Mouse (Mus musculus) activated CD4-positive, CD25-positive, alpha-beta regulatory T cell, adult 4 months (primary cell): ENCODE results near the gene Cela3a. TPM values are rescaled to one million over a fixed set of nuclear protein-coding genes. Genes with fewer than 3 reads are reported as not detected.
"Not testable (repeated sequence)": the region's sequence is repeated elsewhere in the genome, so short reads cannot be mapped to it uniquely, and the experiment has no call there.

Experiments used
- ATAC-seq: one replicate; pipeline ENCODE4 v1.8.0; 2017
- polyA plus RNA-seq, 2 experiments: library from polyadenylated mRNA; unstranded; fragments of 100-300 nt; shearing (Covaris generic); gene quantifications; one replicate each; pipeline ENCODE4 v1.2.1; 2017

Cela3a gene
- polyA plus RNA-seq = not detected

- no peak for ATAC-seq
Observed at GRCm38 (mm10) chr4:137409691-137410090, at the start of gene Cela3a. TSS of gene Cela3a (minus strand) at chr4:137409791.

- no peak for ATAC-seq
Observed at GRCm38 (mm10) chr4:137458861-137459260, 49.3 kb upstream of the Cela3a start.

GRCm38 (mm10) chr4:137458310-137458709, 48.7 kb upstream of the Cela3a start:
- ATAC-seq = no peak

GRCm38 (mm10) chr4:137457292-137457691, 47.7 kb upstream of the Cela3a start:
- no peak for ATAC-seq

GRCm38 (mm10) chr4:137456581-137456980, 47.0 kb upstream of the Cela3a start:
- no peak for ATAC-seq

- no peak for ATAC-seq
Observed at GRCm38 (mm10) chr4:137454582-137454981, 45.0 kb upstream of the Cela3a start.

- ATAC-seq = no peak
Observed at GRCm38 (mm10) chr4:137453234-137453767, 43.7 kb upstream of the Cela3a start, which contains the start of gene 1700013G24Rik. TSS of gene 1700013G24Rik (plus strand) at chr4:137453284.

GRCm38 (mm10) chr4:137452190-137452589, 42.6 kb upstream of the Cela3a start:
- no peak for ATAC-seq

GRCm38 (mm10) chr4:137449715-137450114, 40.1 kb upstream of the Cela3a start:
- ATAC-seq = no peak

GRCm38 (mm10) chr4:137449132-137449531, 39.5 kb upstream of the Cela3a start:
- no peak for ATAC-seq

GRCm38 (mm10) chr4:137448641-137449040, 39.0 kb upstream of the Cela3a start:
- no peak for ATAC-seq

- no peak for ATAC-seq
Observed at GRCm38 (mm10) chr4:137448197-137448596, 38.6 kb upstream of the Cela3a start.

- ATAC-seq = no peak
Observed at GRCm38 (mm10) chr4:137447363-137448196, 38.0 kb upstream of the Cela3a start.

GRCm38 (mm10) chr4:137445881-137446280, 36.3 kb upstream of the Cela3a start:
- ATAC-seq = no peak

- ATAC-seq = no peak
Observed at GRCm38 (mm10) chr4:137443625-137444024, 34.0 kb upstream of the Cela3a start.

- no peak for ATAC-seq
Observed at GRCm38 (mm10) chr4:137441332-137441731, 31.7 kb upstream of the Cela3a start.

GRCm38 (mm10) chr4:137438842-137439241, 29.3 kb upstream of the Cela3a start:
- ATAC-seq = no peak

GRCm38 (mm10) chr4:137436979-137437669, 27.5 kb upstream of the Cela3a start:
- no peak for ATAC-seq

- ATAC-seq = not testable (repeated sequence)
Observed at GRCm38 (mm10) chr4:137432700-137433550, 23.3 kb upstream of the Cela3a start.

GRCm38 (mm10) chr4:137430502-137430901, 20.9 kb upstream of the Cela3a start, which contains the start of gene Cela3b:
TSS of gene Cela3b (minus strand) at chr4:137430540.
- ATAC-seq = no peak

GRCm38 (mm10) chr4:137417712-137418564, 8.3 kb upstream of the Cela3a start:
- no peak for ATAC-seq
